Mouse (Mus musculus): ENCODE measurements around the gene Adcy3.
"Not testable (repeated sequence)": the region's sequence is repeated elsewhere in the genome, so short reads cannot be mapped to it uniquely, and the experiment has no call there.

Gene Adcy3

DNA sequence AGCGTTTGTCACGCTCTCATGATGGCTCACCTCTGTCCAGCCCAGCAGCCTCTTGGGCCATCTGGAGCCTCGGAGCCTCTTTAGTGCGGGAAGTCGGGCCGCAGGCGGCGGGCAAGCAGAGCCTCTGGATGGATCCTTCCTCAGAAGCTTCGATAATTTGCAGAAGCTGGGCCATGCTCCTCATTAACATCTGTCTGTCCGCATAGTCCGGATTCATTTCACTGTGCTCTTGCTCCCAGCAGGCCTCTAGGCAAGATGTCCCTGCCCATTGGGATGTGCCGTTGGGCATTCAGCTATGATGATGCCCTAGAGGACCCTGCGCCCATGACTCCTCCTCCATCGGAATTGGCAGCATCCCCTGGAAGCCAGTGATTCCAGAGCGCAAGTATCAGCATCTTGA, 104.6 kb downstream of the Adcy3 start:
- intact Hi-C loops (cut with DNase I), result no loop called here

DNA sequence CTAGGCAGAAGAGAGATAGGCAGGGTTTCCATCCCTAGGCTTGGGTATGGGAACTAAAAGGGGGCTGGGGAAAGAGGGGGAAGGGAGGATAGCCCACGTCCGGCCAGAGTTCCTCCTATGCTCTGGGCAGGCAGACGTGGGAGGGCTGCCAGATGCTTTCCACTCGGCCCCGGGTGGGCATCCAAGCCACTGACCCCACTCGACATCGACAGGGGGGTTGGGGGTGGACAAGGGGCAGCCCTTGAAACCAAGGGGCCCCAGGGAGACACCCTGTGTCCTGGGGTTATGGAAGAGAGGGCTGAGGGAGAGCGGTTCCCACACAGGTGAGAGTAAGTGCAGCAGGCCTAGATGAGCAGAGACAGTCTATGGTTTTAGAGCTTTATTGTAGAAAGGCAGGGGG, 107.4 kb downstream of the Adcy3 start:
- intact Hi-C loops (cut with DNase I), result not testable (repeated sequence)

DNA sequence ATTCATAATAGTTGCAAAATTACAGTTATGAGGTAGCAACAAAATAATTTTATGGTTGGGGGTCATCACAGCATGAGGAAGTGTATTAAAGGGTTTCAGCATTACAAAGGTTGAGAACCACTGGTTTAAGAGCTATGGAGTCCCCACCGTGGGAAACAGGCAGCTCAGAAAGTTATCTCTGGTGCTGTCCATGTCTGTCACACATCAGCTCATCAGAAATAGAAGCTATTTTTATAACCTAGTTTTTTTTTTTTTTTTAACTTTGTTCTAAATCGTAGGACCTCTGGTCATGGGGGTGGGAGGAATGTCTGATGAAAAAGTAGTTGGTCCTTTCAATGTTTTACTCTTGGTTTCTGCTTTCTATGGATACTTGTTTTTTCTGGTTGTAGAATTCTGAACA, 110.9 kb downstream of the Adcy3 start:
- intact Hi-C loops (cut with DNase I), result no loop called here

DNA sequence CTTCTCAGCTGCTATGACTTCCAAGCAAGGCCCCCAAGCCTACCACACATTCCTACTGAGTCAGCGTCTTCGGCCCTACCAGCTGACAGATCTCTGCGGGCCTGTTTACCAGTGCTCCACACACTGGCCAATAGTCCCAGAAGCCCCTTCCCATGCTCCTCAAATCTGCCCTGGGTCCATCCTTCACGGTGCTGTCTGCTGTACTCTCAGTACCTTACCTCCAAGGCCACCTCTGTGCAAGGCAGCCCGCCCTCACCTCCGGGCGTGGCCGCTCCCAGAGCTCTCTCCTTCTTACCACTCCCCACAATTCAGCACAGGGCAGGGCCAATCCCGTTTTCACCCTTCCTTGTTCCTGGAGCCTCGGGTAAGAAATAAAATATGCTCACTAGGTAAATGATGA, 112.8 kb downstream of the Adcy3 start:
- intact Hi-C loops (cut with DNase I), result no loop called here

DNA sequence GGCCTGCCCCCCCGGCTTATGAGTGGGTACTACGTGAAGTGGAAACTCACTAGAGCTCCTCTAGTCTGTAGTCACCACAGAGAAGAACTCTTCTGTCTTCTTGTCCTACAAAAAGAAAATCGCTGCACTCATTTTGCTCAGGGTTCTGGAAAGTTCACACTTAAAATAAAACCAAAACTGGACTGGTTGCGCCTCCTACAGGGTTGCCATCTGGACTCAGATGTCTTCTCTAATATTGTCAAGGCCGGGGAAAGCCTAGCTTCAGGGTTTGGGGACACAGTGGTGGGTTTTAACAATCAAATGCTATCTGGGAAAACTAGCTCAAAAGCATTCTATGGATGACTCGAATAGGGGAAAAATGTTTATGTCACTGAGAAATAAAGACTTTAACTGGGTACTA, 116.9 kb downstream of the Adcy3 start:
- intact Hi-C loops (cut with DNase I), result no loop called here

DNA sequence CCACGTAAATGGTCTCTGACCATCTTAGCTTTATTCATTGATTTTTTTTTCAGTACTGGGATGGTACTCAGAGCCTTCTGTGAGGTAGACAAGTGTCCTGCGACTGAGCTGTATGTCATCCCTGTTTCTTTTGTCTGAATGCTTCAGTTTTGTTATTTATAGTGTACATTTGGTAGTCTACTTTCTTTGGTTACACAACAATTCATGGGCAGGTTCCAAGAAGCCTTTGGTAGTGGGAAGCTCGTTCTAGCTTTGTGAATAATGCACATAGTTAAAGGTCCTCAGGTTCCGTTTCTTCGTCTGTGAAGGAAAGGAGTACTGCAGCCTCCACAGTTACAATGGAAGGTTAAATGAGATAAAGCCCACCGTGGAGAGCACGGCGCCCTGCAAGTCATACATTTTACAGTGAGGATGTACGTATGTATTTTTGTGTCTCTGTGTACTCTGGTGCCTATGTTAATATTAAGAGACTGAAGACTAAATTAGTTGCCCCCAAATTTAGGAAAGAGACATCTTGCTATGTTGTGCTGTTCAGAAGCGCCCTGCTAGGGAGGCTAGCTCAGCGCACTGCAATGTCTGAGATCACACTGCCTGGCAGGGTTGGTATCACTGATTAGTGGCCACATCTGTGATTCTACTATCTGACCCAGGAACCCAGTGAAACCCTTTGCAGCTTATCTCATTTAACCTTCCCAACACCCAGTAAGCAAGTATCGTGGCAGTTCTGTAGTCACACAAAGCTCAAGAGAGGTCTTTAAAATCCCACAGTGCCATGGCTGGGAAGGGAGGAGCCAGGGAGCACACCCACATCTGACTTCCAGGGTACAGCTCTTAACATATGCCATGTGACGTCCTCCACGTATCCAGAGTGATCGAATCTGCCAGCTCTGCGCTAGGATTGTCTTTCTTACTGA, 120.1 kb downstream of the Adcy3 start:
- intact Hi-C loops (cut with DNase I), result no loop called here

Measured in adrenal gland (tissue).